Mouse (Mus musculus) liver, embryonic 16.5 days (tissue): ENCODE data around the gene Sox6. TPM values are rescaled to one million over a fixed set of nuclear protein-coding genes. Genes with fewer than 3 reads are reported as not detected.

Source experiments
- ATAC-seq: fragments of 200-750 bp; cut with Nextera tagmentation; 2 replicates; pipeline ENCODE4 v1.8.0; 2017; ENCODE audit warnings: low read depth, mild to moderate bottlenecking, moderate number of reproducible peaks, moderate library complexity
- H3K27ac ChIP-seq: fragments of 300-500 bp; sonication (generic); 2 replicates; pipeline ENCODE4 v1.5.1; 2014; ENCODE audit warnings: mild to moderate bottlenecking, low read length
- H3K27me3 ChIP-seq: fragments of 300-500 bp; sonication (generic); 2 replicates; pipeline ENCODE4 v1.6.1; 2014; ENCODE audit warnings: low read depth, low read length, mixed read lengths; ENCODE audit not compliant: control insufficient read depth, insufficient read depth
- H3K36me3 ChIP-seq: fragments of 300-500 bp; sonication (generic); 2 replicates; pipeline ENCODE4 v1.6.1; 2014; ENCODE audit warnings: mild to moderate bottlenecking; ENCODE audit not compliant: control insufficient read depth, insufficient read depth
- H3K4me1 ChIP-seq: fragments of 300-500 bp; sonication (generic); 2 replicates; pipeline ENCODE4 v1.6.1; 2014; ENCODE audit warnings: low read depth, low read length, mixed read lengths; ENCODE audit not compliant: control insufficient read depth
- H3K4me2 ChIP-seq: fragments of 300-500 bp; sonication (generic); 2 replicates; pipeline ENCODE4 v1.6.1; 2014; ENCODE audit warnings: low read depth, low read length, mixed read lengths
- H3K4me3 ChIP-seq: fragments of 300-500 bp; sonication (generic); 2 replicates; pipeline ENCODE4 v1.5.1; 2014; ENCODE audit warnings: low read depth, mild to moderate bottlenecking, low read length
- H3K9ac ChIP-seq: fragments of 300-500 bp; sonication (generic); 2 replicates; pipeline ENCODE4 v1.6.1; 2014; ENCODE audit warnings: low read depth, low read length
- H3K9me3 ChIP-seq: fragments of 300-500 bp; sonication (generic); replicated peaks from 2 replicates; pipeline ENCODE4 v1.6.1; 2016; ENCODE audit warnings: low read length; ENCODE audit not compliant: control insufficient read depth
- WGBS: fragments of 180-500 bp; shearing (Covaris S2); extraction: QIAGEN DNeasy Blood & Tissue Kit; methylation state at CpG from one replicate; pipeline ENCODE4 v1.1.7; 2014; ENCODE audit not compliant: insufficient replicate concordance; 5-methylcytosine and 5-hydroxymethylcytosine counted together
- polyA plus RNA-seq: library from polyadenylated mRNA; unstranded; fragments of >200 nt; fragmentation: Nextera tagmentation; extraction: Ambion mirVana; gene quantifications from 2 replicates; pipeline ENCODE4 v1.2.1, GENCODE M21; 2015

Gene Sox6
- polyA plus RNA-seq, 1 experiment from 2014 or later: 84.8 TPM

DNA sequence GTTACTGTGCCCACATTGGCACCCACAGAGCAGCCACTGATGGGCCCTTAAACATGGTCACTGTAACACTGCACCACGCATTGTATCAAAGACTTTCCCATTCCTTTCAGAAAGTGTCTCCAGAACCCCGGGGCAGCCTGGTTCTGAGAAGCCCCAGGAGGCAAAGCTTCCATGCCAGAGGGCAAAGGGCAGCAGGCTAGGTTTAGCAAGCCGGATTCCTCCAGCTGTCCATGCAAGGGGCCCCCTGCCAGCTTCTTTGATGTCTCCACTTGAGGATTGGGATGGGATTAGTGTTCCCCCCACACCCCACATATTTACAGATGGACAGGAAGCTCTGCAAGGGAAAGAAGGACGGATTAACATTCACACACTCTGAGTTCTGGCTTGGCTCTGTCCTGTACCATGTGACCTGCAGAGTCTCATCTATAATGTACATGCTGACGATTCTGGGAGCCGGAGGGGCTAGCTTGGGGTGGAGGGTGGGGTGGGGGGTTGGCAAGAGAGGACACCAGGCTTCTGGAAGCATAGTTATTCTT is 592.0 kb downstream of the Sox6 start:
- no peak overlapping the region for H3K27ac ChIP-seq
- H3K9me3 ChIP-seq: no peaks in the 10 kb centered on the region
- no peak overlapping the region for H3K9ac ChIP-seq
- H3K4me2 ChIP-seq: no peak overlapping the region
- WGBS: 37% methylated on average over 6 of the region's 6 CpGs
- no peaks in the 10 kb centered on the region for H3K4me1 ChIP-seq
- H3K27me3 ChIP-seq: no peaks in the 10 kb centered on the region
- no peak overlapping the region for H3K4me3 ChIP-seq
- ATAC-seq: no peak
- no peaks in the 10 kb centered on the region for H3K36me3 ChIP-seq

DNA sequence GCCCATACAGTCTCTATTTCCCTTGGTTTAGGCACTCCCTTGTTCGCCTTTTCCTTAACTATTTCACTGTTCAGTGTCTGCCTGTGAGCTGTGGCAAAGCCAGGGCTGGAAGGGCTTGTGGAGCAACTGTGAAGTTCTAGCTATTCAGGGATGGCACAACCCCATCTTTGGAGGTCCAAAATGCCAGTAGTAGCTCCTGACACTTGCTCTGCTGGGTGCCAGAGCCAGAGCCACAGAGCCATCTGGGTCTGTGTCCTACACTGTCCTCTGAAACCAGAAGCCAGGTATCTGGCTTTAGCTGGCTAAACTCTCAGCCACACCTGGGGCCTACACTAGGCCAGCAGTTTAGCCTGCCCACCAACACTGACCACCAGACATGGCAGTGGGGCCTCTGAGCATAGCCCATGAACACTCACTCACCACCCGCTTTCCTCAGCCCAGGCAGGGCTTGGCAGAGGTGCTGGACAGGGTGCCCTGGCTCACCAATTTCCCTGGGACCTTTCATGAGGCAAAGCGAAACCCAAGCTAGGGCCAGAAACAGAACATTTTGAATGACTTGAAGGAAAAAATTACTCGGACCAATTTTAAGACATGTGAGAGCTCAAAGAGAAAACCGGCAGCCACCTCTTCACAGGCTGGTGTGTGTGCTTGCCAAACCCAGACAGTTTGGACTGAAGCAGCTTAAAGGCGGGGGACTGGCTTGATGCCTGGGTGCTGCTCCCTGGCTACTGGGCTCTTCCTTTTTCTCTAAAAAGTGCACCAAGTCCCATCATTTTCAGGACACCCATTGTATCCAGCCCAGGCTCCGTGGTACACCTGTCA is 612.2 kb downstream of the Sox6 start:
- Histone ChIP-seq H3K4me1 (no peaks in the 10 kb centered on the region), H3K36me3 (no peaks in the 10 kb centered on the region), H3K4me2 (no peak overlapping the region), H3K4me3 (no peak overlapping the region), H3K27ac (no peak overlapping the region), H3K27me3 (no peaks in the 10 kb centered on the region), H3K9ac (no peak overlapping the region), H3K9me3 (no peaks in the 10 kb centered on the region)
- no peak for ATAC-seq
- 58% methylated on average over 7 of the region's 7 CpGs for WGBS

DNA sequence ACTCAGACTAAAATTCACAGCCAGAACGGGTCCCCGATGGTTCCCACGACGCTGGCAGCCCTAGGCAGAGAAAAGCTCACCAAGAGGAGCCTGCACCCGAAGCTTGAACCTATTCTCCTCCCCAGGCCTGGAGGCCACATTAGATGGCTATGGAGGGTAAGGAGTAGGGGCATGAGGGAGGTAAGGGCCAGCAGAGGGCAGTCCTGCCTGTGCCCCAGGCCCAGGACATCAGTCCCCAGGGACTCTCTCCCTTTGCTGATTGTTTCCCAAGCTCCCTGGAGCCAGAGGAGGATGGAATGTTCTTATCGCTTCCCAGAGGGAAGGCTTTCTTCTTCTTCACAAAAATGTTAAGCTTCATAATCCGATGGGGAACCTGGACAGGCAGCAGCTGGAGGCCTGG is 615.8 kb downstream of the Sox6 start:
- Histone ChIP-seq H3K4me3 (no peak overlapping the region), H3K9me3 (no peaks in the 10 kb centered on the region), H3K4me1 (no peaks in the 10 kb centered on the region), H3K4me2 (no peak overlapping the region), H3K36me3 (no peaks in the 10 kb centered on the region), H3K27ac (no peak overlapping the region), H3K27me3 (no peaks in the 10 kb centered on the region), H3K9ac (no peak overlapping the region)
- 63% methylated on average over 7 of the region's 7 CpGs for WGBS
- ATAC-seq: no peak

DNA sequence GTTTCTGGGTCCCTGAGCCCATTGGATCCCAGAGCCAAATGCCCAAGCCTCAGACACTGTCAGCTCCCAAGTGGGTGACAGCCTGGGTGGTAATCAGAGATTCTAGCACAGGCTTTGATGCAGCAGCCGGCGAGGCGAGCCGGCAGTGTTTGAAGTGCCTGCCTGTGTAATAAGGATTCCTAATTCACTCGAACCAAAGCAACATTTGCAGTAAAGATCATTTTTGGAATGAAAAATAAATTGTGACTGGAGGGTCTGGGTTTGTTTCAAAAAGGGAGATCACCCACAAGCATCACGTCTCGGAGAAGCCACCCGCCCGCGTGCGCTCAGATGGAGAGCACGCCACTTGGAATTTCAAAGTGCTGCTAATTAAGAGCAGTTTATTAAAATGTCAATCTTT is 617.6 kb downstream of the Sox6 start:
- no peak overlapping the region for H3K4me3 ChIP-seq
- no peak overlapping the region for H3K27ac ChIP-seq
- H3K4me2 ChIP-seq: no peak overlapping the region
- no peaks in the 10 kb centered on the region for H3K9me3 ChIP-seq
- H3K27me3 ChIP-seq: no peaks in the 10 kb centered on the region
- ATAC-seq: no peak
- H3K4me1 ChIP-seq: no peaks in the 10 kb centered on the region
- no peaks in the 10 kb centered on the region for H3K36me3 ChIP-seq
- WGBS: 67% methylated on average over 12 of the region's 12 CpGs
- no peak overlapping the region for H3K9ac ChIP-seq

Other genes with a start within 250 kb of the Sox6 start
- gene 1110004F10Rik, start 601 bp upstream of the Sox6 start, polyA plus RNA-seq: 83.8 and 93.1 TPM in 2 replicates
- 0.19 and 0.26 TPM in 2 replicates for gene Gm4353, start 45.8 kb upstream of the Sox6 start, polyA plus RNA-seq